Mouse (Mus musculus): ENCODE results near the gene Mterf4. TPM values are rescaled to one million over a fixed set of nuclear protein-coding genes. Genes with fewer than 3 reads are reported as not detected.

Gene Mterf4
- 24.1 and 24.9 TPM in 2 replicates for polyA plus RNA-seq (2015; fragmentation: Nextera tagmentation; extraction: Ambion mirVana)

DNA sequence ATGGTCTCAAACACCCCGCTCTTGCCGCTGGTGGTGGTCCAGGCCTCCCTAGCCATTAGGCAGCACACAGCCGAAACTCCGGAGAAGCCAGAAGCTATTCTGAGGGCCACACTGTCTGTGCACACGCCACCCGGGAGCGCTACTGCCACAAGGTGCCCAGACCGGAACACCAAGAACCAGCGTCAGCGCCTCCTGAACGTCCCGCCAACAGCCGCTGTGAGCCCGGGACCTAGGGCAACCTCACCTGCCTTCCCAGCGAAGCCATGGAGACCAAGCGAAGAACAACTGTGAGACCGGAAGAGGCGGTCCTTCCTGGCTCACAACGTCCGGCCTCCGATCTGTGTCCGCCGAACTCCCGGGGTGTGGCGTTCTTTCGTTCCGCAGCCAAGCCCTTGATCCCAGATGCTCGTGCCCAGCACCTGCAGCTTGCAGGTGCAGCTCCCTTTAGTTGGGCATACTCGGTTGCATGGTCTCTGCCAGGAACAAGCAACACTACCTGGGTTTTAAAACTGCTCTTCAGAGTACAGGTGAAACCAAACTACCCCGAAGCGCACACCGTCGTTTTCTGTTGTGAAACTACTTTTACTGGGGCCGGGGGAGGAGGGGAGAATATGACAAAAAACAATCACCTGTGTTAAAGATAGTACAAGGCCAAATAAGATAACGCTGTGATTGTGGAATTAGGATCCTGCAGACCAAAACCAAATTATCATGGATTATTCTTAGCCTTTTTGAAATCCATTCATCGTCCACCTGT is at the start of gene Mterf4:
Gene Mterf4, minus strand, starts transcription at position 335 of the 757 bp plus-strand sequence.

DNA sequence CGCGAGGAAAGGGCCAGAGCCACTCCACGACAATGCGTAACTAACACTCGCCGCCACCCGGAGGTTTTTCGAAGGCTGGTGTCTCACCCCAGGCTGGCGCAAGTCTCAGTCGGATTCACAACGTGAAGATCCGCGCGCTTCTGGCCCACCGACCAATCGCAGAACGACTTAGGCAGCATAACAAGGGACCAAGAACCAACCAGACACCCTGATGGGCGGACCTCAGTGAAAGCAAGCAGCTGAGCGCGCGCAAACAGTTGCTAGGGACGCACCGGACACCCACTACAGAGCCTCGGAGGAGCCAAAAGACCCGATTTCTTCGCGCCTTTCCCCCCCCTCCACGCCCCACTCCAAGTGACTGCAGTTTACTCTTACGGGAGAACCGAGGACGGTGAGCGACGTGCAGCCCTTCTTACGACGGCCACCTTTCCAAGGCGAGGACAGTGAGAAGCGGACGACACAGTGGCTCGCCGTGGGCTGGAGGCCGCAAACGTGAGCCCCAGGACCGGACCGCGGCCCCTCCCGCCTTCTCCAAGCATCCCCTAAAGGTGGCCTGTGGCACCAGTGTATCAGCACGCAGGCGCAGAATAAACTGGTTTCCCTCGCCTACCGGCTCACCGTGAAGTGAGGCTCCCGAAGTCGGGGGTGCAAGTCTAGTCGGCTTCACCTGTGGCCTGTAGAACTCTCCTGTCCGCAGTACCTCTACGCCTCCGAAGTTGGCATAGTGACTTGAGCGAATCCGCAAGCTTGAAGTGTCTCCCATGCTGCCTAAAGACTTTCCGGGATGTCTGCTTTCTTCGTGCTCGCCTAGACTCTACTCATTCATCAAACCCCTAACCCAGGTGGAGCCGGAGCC is 37.2 kb upstream of the Mterf4 start, which contains the start of the genes Ppp1r7 and Pask:
Gene Ppp1r7, plus strand, starts transcription at position 207 of the 856 bp plus-strand sequence.
Gene Pask, minus strand, starts transcription at position 835 of the 856 bp plus-strand sequence.

Small RNAs within 50 kb of the gene (microRNA-seq; reads per million reads assigned to microRNA genes)
- gene Mir6345 (not detected), gene Mir6901 (not detected), gene Mir6902 (not detected)

Other genes with a start within 250 kb of the Mterf4 start
- 639 and 734 TPM in 2 replicates for gene Kif1a, start 204.0 kb downstream of the Mterf4 start, polyA plus RNA-seq (2015; fragmentation: Nextera tagmentation; extraction: Ambion mirVana)
- 0.18 TPM in 1 of 2 replicates, not detected in the other for gene Agxt, start 170.7 kb downstream of the Mterf4 start, polyA plus RNA-seq (2015; fragmentation: Nextera tagmentation; extraction: Ambion mirVana)
- gene 2310007B03Rik, start 145.0 kb downstream of the Mterf4 start, polyA plus RNA-seq (2015; fragmentation: Nextera tagmentation; extraction: Ambion mirVana): 0.10 TPM in 1 of 2 replicates, not detected in the other
- gene Crocc2, start 137.2 kb downstream of the Mterf4 start, polyA plus RNA-seq (2015; fragmentation: Nextera tagmentation; extraction: Ambion mirVana): 0.28 and 0.34 TPM in 2 replicates
- gene Sned1, start 70.1 kb downstream of the Mterf4 start, polyA plus RNA-seq (2015; fragmentation: Nextera tagmentation; extraction: Ambion mirVana): 5.1 and 6.7 TPM in 2 replicates
- gene Ppp1r7, start 36.9 kb upstream of the Mterf4 start, polyA plus RNA-seq (2015; fragmentation: Nextera tagmentation; extraction: Ambion mirVana): 57.8 and 62.7 TPM in 2 replicates
- 1.8 and 4.1 TPM in 2 replicates for gene Pask, start 37.6 kb upstream of the Mterf4 start, polyA plus RNA-seq (2015; fragmentation: Nextera tagmentation; extraction: Ambion mirVana)
- 2.7 and 3.2 TPM in 2 replicates for gene Ano7, start 68.0 kb upstream of the Mterf4 start, polyA plus RNA-seq (2015; fragmentation: Nextera tagmentation; extraction: Ambion mirVana)
- 90.0 and 105 TPM in 2 replicates for gene Hdlbp, start 172.9 kb upstream of the Mterf4 start, polyA plus RNA-seq (2015; fragmentation: Nextera tagmentation; extraction: Ambion mirVana)
- gene Farp2, start 206.2 kb upstream of the Mterf4 start, polyA plus RNA-seq (2015; fragmentation: Nextera tagmentation; extraction: Ambion mirVana): 3.3 TPM in 2 replicates